Mouse (Mus musculus) C2C12 (cell line): ENCODE measurements at regions not wholly inside any gene's neighbourhood (a gene's known extent, or its start where the extent isn't known, plus 50 kb on each side); places are given as distances from the start of the nearest gene placed in this dataset.

Source experiments
- H3K27me3 ChIP-seq: one replicate; pipeline ENCODE4 v1.6.1; 2011; ENCODE audit not compliant: control insufficient read depth, insufficient read depth, insufficient read length
- H3K36me3 ChIP-seq: one replicate; pipeline ENCODE4 v1.6.1; 2011; ENCODE audit not compliant: control insufficient read depth, insufficient read depth
- H3K4me3 ChIP-seq: one replicate; pipeline ENCODE4 v1.5.1; 2011; ENCODE audit warnings: mild to moderate bottlenecking, control low read depth; ENCODE audit not compliant: poor library complexity, insufficient read depth, severe bottlenecking
- H3K79me2 ChIP-seq: one replicate; pipeline ENCODE4 v1.6.1; 2011; ENCODE audit not compliant: control insufficient read depth, insufficient read depth
- H3K79me3 ChIP-seq: one replicate; pipeline ENCODE4 v1.6.1; 2011; ENCODE audit warnings: low read depth, control low read depth
- H3ac ChIP-seq: one replicate; pipeline ENCODE3; 2011; ENCODE audit warnings: low read depth; ENCODE audit not compliant: control insufficient read depth, insufficient read length
- CEBPB ChIP-seq: IDR thresholded peaks from one replicate; pipeline ENCODE4 v1.6.1; 2011; ENCODE audit warnings: low read depth, mild to moderate bottlenecking, control low read depth, moderate library complexity
- CTCF ChIP-seq: IDR thresholded peaks from one replicate; pipeline ENCODE4 v1.5.1; 2011; ENCODE audit not compliant: control insufficient read depth, insufficient read depth, insufficient read length
- FOSL1 ChIP-seq: IDR thresholded peaks from one replicate; pipeline ENCODE4 v1.8.0; 2011; ENCODE audit warnings: mild to moderate bottlenecking, low read length; ENCODE audit not compliant: poor library complexity, insufficient read depth, severe bottlenecking
- MAX ChIP-seq: IDR thresholded peaks from one replicate; pipeline ENCODE4 v1.6.1; 2011; ENCODE audit warnings: mild to moderate bottlenecking, control low read depth
- MYOD1 ChIP-seq: IDR thresholded peaks from one replicate; pipeline ENCODE4 v1.6.1; 2011; ENCODE audit warnings: low read depth; ENCODE audit not compliant: control insufficient read depth, insufficient read length
- MYOG ChIP-seq: IDR thresholded peaks from one replicate; pipeline ENCODE4 v1.6.1; 2011; ENCODE audit not compliant: control insufficient read depth, insufficient read length; ENCODE audit errors: extremely low read depth
- USF1 ChIP-seq: IDR thresholded peaks from one replicate; pipeline ENCODE4 v1.6.1; 2011; ENCODE audit warnings: low read depth, mild to moderate bottlenecking, control low read depth, moderate library complexity

GRCm38 (mm10) chr9:116373396-116373795 is 198.2 kb upstream of the Tgfbr2 start:
- no peaks in the 10 kb centered on the region for H3K27me3 ChIP-seq
- no peaks in the 10 kb centered on the region for H3K36me3 ChIP-seq
- no peak overlapping the region for H3K4me3 ChIP-seq
- H3K79me3 ChIP-seq: no peaks in the 10 kb centered on the region
- TF ChIP-seq MAX: no peak
- TF ChIP-seq MYOG: no peak
- no peak for TF ChIP-seq MYOD1
- TF ChIP-seq FOSL1: no peak
- TF ChIP-seq USF1: no peak
- TF ChIP-seq CTCF: no peak
- TF ChIP-seq CEBPB: peak; percentile 43
- no peak overlapping the region for H3ac ChIP-seq
- no peaks in the 10 kb centered on the region for H3K79me2 ChIP-seq

GRCm38 (mm10) chr9:116369059-116369718 is 194.0 kb upstream of the Tgfbr2 start:
- Histone ChIP-seq H3K36me3 (no peaks in the 10 kb centered on the region), H3K79me2 (no peaks in the 10 kb centered on the region), H3K27me3 (no peaks in the 10 kb centered on the region), H3K4me3 (no peak overlapping the region), H3ac (no peak overlapping the region), H3K79me3 (no peaks in the 10 kb centered on the region)
- TF ChIP-seq MAX (no peak), USF1 (no peak), MYOD1 (peak; percentile 34), MYOG (no peak), FOSL1 (no peak), CTCF (no peak), CEBPB (no peak)

GRCm38 (mm10) chr9:116366713-116367112 is 191.6 kb upstream of the Tgfbr2 start:
- H3K4me3 ChIP-seq: no peak overlapping the region
- no peaks in the 10 kb centered on the region for H3K36me3 ChIP-seq
- H3K27me3 ChIP-seq: no peaks in the 10 kb centered on the region
- no peaks in the 10 kb centered on the region for H3K79me3 ChIP-seq
- TF ChIP-seq MYOG (no peak), MAX (no peak), USF1 (no peak), MYOD1 (no peak), FOSL1 (no peak), CTCF (no peak), CEBPB (no peak)
- H3K79me2 ChIP-seq: no peaks in the 10 kb centered on the region
- no peak overlapping the region for H3ac ChIP-seq

- Histone ChIP-seq H3K4me3 (no peak overlapping the region), H3K36me3 (no peaks in the 10 kb centered on the region), H3ac (no peak overlapping the region), H3K79me2 (no peaks in the 10 kb centered on the region), H3K79me3 (no peaks in the 10 kb centered on the region), H3K27me3 (no peaks in the 10 kb centered on the region)
- TF ChIP-seq CTCF (no peak), MYOD1 (peak; percentile 8)
Observed at GRCm38 (mm10) chr9:116366193-116366592, 191.0 kb upstream of the Tgfbr2 start.

- Histone ChIP-seq H3ac (no peak overlapping the region), H3K27me3 (no peaks in the 10 kb centered on the region), H3K79me3 (no peaks in the 10 kb centered on the region), H3K36me3 (no peaks in the 10 kb centered on the region), H3K4me3 (no peak overlapping the region), H3K79me2 (no peaks in the 10 kb centered on the region)
- TF ChIP-seq CTCF (no peak), CEBPB (no peak), FOSL1 (no peak), MAX (no peak), USF1 (no peak)
Observed at GRCm38 (mm10) chr9:116365701-116366100, 190.5 kb upstream of the Tgfbr2 start.

GRCm38 (mm10) chr9:116365016-116365685 is 190.0 kb upstream of the Tgfbr2 start:
- no peaks in the 10 kb centered on the region for H3K36me3 ChIP-seq

More at GRCm38 (mm10) chr9:116365016-116365685, 190.0 kb upstream of the Tgfbr2 start:
- Histone ChIP-seq H3K4me3 (no peak overlapping the region), H3K79me3 (no peaks in the 10 kb centered on the region), H3K27me3 (no peaks in the 10 kb centered on the region), H3K79me2 (no peaks in the 10 kb centered on the region), H3ac (no peak overlapping the region)
- TF ChIP-seq CEBPB (no peak), FOSL1 (no peak), CTCF (no peak), USF1 (no peak), MAX (no peak)
